Mouse (Mus musculus) cerebellum, adult 2 months (tissue): ENCODE data around the gene Rps15a. TPM values are rescaled to one million over a fixed set of nuclear protein-coding genes. Genes with fewer than 3 reads are reported as not detected.

Experiments used
- DNase-seq, 2 experiments: peaks; one replicate each; pipeline ENCODE4 v3.0.0; 2021
- H3K27ac ChIP-seq: fragments of 200-500 bp; 2 replicates; pipeline ENCODE4 v1.5.1; 2012; ENCODE audit warnings: low read length, control low read depth, inconsistent platforms; ENCODE audit not compliant: insufficient read depth
- H3K27me3 ChIP-seq: fragments of 200-500 bp; 2 replicates; pipeline ENCODE4 v1.6.1; 2012; ENCODE audit warnings: inconsistent platforms, mild to moderate bottlenecking, low read length, moderate library complexity; ENCODE audit not compliant: control insufficient read depth, insufficient read depth
- H3K4me1 ChIP-seq: fragments of 200-500 bp; 2 replicates; pipeline ENCODE4 v1.6.1; 2011; ENCODE audit warnings: low read length; ENCODE audit not compliant: control insufficient read depth, insufficient read depth
- H3K4me3 ChIP-seq: fragments of 200-500 bp; replicated peaks from 2 replicates; pipeline ENCODE3; 2011; ENCODE audit warnings: mild to moderate bottlenecking, low read depth, low read length, control low read depth; ENCODE audit not compliant: insufficient read depth
- CTCF ChIP-seq: fragments of 200-500 bp; IDR thresholded peaks from 2 replicates; pipeline ENCODE4 v1.5.1; 2011; ENCODE audit warnings: low read depth, mild to moderate bottlenecking, control low read depth, low read length, moderate library complexity, borderline replicate concordance; ENCODE audit not compliant: insufficient read depth
- POLR2A ChIP-seq: fragments of 200-500 bp; IDR thresholded peaks from 2 replicates; pipeline ENCODE4 v1.6.1; 2011; ENCODE audit warnings: low read length, control low read depth, borderline replicate concordance; ENCODE audit not compliant: insufficient read depth
- WGBS: fragments of 180-500 bp; shearing (Covaris S2); methylation state at CpG from one replicate; pipeline ENCODE4 v1.1.7; 2018; 5-methylcytosine and 5-hydroxymethylcytosine counted together
- polyA plus RNA-seq: library from polyadenylated mRNA; depleted of rRNA; stranded (reverse); fragments of >200 nt; gene quantifications from 2 replicates; pipeline ENCODE4 v1.2.3, GENCODE M21; 2012; rRNA removed

The Rps15a gene
- polyA plus RNA-seq, 1 experiment: 1,186 TPM

DNA sequence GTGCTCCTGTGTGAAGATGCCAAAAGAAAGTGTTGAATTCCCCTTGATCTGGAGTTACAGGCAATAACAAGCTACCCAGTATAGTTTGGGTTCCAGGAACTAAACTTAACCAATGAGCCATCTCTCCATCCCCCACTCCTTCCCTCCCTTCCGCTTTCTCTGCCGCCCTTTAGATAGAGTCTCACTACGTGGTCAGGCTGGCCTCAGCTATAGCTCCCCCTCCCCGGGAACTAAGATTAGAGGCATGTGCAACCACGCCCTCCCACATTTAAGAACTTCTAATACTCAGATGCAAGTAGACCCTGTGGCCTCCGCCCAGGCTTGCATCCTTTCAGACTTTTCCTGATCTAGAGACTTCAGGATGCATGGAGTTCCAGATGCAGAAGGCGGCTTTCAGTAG, 18.4 kb downstream of the Rps15a start:
- Histone ChIP-seq H3K27ac (no peak overlapping the region), H3K4me3 (no peak overlapping the region), H3K27me3 (no peaks in the 10 kb centered on the region), H3K4me1 (no peaks in the 10 kb centered on the region)
- DNase-seq: no peak
- 80% methylated on average over 7 of the region's 7 CpGs for WGBS
- no peak for TF ChIP-seq CTCF
- TF ChIP-seq POLR2A: no peak

DNA sequence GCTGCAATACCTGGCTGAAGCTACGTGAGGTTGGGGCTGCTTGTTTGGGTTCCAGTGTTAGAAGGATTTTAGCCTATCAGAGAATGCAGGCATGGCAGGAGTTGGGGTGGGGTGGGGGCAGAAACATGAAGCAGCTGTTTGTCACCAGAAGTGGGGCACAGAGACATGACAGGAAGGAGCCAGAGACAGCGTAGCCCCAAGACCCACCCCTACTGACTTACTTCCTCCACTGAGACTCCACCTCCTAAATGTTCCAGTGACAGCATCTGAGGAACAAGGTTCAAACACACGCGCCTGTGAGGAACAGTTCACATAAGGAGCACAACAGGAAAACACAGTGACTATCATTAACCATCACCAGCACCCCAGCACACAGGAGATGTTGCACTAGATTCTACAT, 36.0 kb downstream of the Rps15a start:
- TF ChIP-seq POLR2A (no peak), CTCF (no peak)
- Histone ChIP-seq H3K4me1 (no peaks in the 10 kb centered on the region), H3K27me3 (no peaks in the 10 kb centered on the region), H3K27ac (no peak overlapping the region), H3K4me3 (no peak overlapping the region)
- WGBS: 81% methylated on average over 4 of the region's 4 CpGs
- DNase-seq: no peak

- no peak for DNase-seq
- Histone ChIP-seq H3K4me1 (no peaks in the 10 kb centered on the region), H3K27ac (no peak overlapping the region), H3K27me3 (no peaks in the 10 kb centered on the region), H3K4me3 (no peak overlapping the region)
- TF ChIP-seq CTCF: no peak
- 90% methylated on average over 5 of the region's 5 CpGs for WGBS
Observed at GRCm38 (mm10) chr7:118079097-118079496, 36.9 kb downstream of the Rps15a start.

DNA sequence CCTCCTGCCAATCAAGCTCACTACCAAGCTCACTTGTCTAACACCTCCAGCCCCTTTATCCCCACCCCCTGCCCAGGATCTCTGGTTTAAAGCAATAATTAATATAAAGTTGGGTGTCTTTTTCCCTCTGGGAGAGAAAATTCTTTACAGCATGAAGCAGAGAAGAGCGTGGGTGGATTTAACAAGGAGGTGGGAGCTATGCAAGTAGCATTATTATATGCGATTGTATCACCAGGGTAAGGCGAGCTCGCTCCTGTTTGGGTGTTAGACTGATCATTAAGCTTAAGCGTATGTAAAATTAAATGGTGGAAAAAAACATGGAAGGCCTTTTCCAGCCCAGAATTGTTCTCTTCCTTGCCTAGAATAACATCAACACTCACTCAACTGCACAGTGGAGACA, 48.7 kb downstream of the Rps15a start:
- 97% methylated on average over 5 of the region's 5 CpGs for WGBS
- Histone ChIP-seq H3K4me3 (no peak overlapping the region), H3K27me3 (peaks cover 1% of the 10 kb centered on the region; the same call in 1 of the 2 replicates), H3K27ac (no peak overlapping the region), H3K4me1 (no peaks in the 10 kb centered on the region)
- TF ChIP-seq CTCF: no peak
- TF ChIP-seq POLR2A: no peak
- DNase-seq: no peak

GRCm38 (mm10) chr7:118056300-118056699, 59.7 kb downstream of the Rps15a start:
- H3K4me3 ChIP-seq: no peak overlapping the region
- WGBS: 87% methylated on average over 6 of the region's 6 CpGs
- H3K27me3 ChIP-seq: no peaks in the 10 kb centered on the region
- no peaks in the 10 kb centered on the region for H3K4me1 ChIP-seq
- TF ChIP-seq POLR2A (no peak), CTCF (no peak)
- no peak overlapping the region for H3K27ac ChIP-seq
- DNase-seq: no peak

Other genes with a start within 250 kb of the Rps15a start
- 280 and 281 TPM in 2 replicates for gene Arl6ip1, start 13.5 kb upstream of the Rps15a start, polyA plus RNA-seq
- gene Smg1, start 127.5 kb upstream of the Rps15a start, polyA plus RNA-seq: 118 and 139 TPM in 2 replicates